Mouse (Mus musculus): ENCODE measurements around the gene Olfr1135. TPM values are rescaled to one million over a fixed set of nuclear protein-coding genes. Genes with fewer than 3 reads are reported as not detected.

Olfr1135 gene
- polyA plus RNA-seq (2021) = not detected

DNA sequence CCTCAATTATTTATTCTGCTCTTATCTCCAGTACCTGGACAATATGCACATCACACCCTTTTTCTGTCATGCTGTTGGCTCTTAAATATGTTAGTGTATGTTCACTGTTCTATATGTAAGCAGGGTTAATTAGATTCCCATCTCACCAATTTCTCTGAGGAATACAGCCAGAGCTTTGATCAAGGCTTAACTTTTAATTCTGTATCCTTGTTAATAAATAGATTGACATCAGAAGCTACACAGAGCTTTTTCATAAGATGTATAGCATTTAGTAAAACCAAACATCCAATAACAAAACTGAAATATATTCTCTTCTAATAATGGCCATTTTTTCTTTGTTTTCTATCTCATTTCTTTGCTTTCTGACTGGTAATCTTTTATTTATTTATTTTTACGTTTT is at the start of gene Olfr1135:
Olfr1135 (minus strand) TSS at position 101 of the 400 bp plus-strand sequence.
- H3K27me3 ChIP-seq = no peaks in the 10 kb centered on the region
- ATAC-seq (no peak), DNase-seq (ENCODE audit: low read depth, low spot score) (no peak)
- CTCF ChIA-PET = no interaction called here
- in situ Hi-C loops (cut with MboI; ENCODE audit: low pct_unique_long_range_greater_than_20kb) = no loop called here
- POLR2A ChIA-PET = no interaction called here
- no peak for TF ChIP-seq CTCF (IDR thresholded peaks at IDR 0.05)

DNA sequence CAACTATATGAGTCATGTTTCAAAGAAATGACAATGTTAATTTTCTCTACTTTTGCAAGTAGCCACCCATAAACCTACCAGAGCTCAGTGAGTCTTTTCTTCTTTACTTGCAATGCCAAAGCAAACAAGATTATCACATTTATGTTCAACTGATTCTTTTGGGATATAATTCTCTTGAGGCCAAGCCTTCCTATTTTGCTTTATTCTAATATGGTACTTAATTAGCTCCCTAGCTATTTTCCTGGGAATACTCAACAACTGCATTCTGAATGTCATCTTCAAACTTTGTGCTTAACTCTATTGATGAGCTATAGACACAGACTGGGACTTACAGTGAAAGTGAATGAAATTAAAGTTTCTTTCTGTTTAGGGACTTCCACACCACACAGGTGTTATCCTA is 39.6 kb upstream of the Olfr1135 start, which contains the start of gene Olfr1137:
Olfr1137 (minus strand) TSS at position 101 of the 400 bp plus-strand sequence.
- POLR2A ChIA-PET = no interaction called here
- CTCF ChIA-PET = no interaction called here
- DNase-seq (ENCODE audit: low read depth, low spot score) (no peak), ATAC-seq (no peak)
- TF ChIP-seq CTCF (IDR thresholded peaks at IDR 0.05) = no peak
- in situ Hi-C loops (cut with MboI; ENCODE audit: low pct_unique_long_range_greater_than_20kb) = no loop called here
- no peaks in the 10 kb centered on the region for H3K27me3 ChIP-seq

DNA sequence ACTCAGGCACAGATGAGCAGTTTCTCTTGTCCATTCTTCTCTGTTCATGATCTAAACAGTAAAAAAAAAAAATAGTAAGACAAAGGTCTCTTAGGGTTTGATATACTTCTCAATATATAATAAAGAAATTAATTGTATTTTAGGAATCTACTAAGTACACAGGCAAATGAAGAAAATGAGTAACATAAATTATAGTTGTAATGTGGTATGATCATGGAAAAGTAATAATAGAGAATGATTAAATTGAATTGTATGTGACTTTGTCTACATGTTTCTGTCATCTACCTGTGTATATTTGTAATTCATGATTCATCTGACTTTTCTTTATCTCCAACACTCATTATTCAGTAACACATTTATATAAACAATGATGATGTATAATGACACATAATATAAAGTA is 20.4 kb upstream of the Olfr1135 start, which contains the start of gene Olfr1136:
Olfr1136 (minus strand) TSS at position 101 of the 400 bp plus-strand sequence.
- no peaks in the 10 kb centered on the region for H3K27me3 ChIP-seq
- ChIA-PET POLR2A (no interaction called here), CTCF (no interaction called here)
- ATAC-seq (no peak), DNase-seq (ENCODE audit: low read depth, low spot score) (no peak)
- TF ChIP-seq CTCF (IDR thresholded peaks at IDR 0.05) = no peak
- in situ Hi-C loops (cut with MboI; ENCODE audit: low pct_unique_long_range_greater_than_20kb) = no loop called here

DNA sequence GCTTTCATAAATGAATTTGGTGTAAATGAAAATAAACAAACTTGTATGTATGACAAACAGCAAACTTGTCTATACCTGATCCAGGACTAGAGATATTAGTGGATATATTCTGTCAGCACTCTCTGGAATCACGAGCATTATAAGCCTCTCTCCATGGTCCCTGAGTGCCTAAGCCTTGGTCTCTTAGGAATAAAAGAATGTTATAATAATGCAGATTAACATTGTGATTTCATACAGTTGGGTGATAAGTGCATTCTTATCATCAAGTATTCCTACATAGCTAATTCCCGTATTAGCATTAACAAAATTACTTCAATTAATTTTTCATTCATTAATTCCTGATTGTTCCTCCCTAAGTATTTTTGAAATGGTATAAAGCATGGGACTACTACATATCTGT is 15.1 kb downstream of the Olfr1135 start, which contains the start of gene Olfr1134:
Olfr1134 (minus strand) TSS at position 101 of the 400 bp plus-strand sequence.
- in situ Hi-C loops (cut with MboI; ENCODE audit: low pct_unique_long_range_greater_than_20kb) = no loop called here
- DNase-seq (ENCODE audit: low read depth, low spot score) = no peak
- H3K27me3 ChIP-seq = no peaks in the 10 kb centered on the region
- ATAC-seq = no peak
- CTCF ChIA-PET = no interaction called here
- TF ChIP-seq CTCF (IDR thresholded peaks at IDR 0.05) = no peak
- POLR2A ChIA-PET = no interaction called here

DNA sequence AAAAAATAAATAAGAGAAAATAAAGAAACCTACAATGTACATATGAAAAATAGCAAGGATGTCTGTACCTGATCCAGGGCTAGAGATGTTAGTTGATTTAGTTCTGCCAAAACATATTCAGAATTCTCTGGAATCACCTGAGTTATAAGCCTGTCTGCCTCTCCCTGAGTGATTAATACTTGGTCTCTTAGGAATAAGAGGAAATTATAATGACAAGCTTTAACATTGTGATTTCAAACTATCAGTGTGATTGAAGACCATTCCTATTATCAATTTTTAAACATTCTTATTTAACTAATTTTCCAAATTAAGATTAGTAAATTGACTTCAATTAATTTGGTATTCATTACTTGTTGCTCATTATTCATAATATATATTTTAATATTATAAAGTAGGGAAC is 26.2 kb downstream of the Olfr1135 start, which contains the start of gene Olfr1133:
Olfr1133 (minus strand) TSS at position 101 of the 400 bp plus-strand sequence.
- CTCF ChIA-PET = no interaction called here
- H3K27me3 ChIP-seq = no peaks in the 10 kb centered on the region
- POLR2A ChIA-PET = no interaction called here
- DNase-seq (ENCODE audit: low read depth, low spot score) (no peak), ATAC-seq (no peak)
- TF ChIP-seq CTCF (IDR thresholded peaks at IDR 0.05) = no peak
- in situ Hi-C loops (cut with MboI; ENCODE audit: low pct_unique_long_range_greater_than_20kb) = no loop called here

DNA sequence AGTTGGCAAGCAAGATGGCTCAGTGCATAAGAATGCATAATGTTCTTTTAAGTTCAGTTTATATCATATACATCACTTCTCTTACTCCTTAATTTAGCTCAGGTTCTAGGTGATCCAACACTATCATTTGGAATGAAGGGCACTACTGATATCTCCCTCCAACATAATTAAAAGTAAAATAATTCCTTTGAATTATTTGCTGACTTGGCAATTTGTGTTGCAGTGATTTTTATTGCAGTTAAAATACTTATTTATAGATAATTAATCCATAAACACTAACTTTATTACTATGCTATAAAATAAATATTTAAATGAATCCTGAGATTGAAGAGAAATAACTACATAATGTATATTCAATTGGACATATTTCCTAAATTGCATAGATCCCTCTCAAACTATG is 31.0 kb downstream of the Olfr1135 start:
- CTCF ChIA-PET = no interaction called here

DNA sequence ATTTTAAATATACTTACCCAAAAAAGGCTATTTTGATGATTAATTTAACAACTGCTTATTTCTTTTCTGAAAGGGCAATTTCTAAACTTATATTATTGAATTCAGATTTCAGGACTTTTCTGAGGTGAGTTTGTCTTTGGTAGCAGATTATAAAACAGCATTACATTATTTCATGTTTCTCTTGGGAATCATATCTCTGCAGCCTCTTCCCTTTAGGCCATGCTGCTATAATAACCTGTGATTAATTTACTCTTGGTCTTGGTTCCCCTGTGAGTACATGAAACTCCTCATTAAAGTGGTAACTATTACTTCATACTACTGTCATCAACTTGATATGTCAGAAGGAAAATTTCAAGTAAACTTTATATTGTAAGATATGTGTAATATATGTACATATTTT is 36.0 kb downstream of the Olfr1135 start, which contains the start of gene Olfr1132:
Olfr1132 (minus strand) TSS at position 101 of the 400 bp plus-strand sequence.
- POLR2A ChIA-PET = no interaction called here
- TF ChIP-seq CTCF (IDR thresholded peaks at IDR 0.05) = no peak
- CTCF ChIA-PET = no interaction called here
- H3K27me3 ChIP-seq = no peaks in the 10 kb centered on the region
- no peak for ATAC-seq
- no peak for DNase-seq (ENCODE audit: low read depth, low spot score)
- in situ Hi-C loops (cut with MboI; ENCODE audit: low pct_unique_long_range_greater_than_20kb) = no loop called here

More for the DNA sequence above, 31.0 kb downstream of the Olfr1135 start:
- no peaks in the 10 kb centered on the region for H3K27me3 ChIP-seq
- no peak for ATAC-seq
- no peak for TF ChIP-seq CTCF (IDR thresholded peaks at IDR 0.05)
- DNase-seq (ENCODE audit: low read depth, low spot score) = no peak
- in situ Hi-C loops (cut with MboI; ENCODE audit: low pct_unique_long_range_greater_than_20kb) = no loop called here
- POLR2A ChIA-PET = no interaction called here

DNA sequence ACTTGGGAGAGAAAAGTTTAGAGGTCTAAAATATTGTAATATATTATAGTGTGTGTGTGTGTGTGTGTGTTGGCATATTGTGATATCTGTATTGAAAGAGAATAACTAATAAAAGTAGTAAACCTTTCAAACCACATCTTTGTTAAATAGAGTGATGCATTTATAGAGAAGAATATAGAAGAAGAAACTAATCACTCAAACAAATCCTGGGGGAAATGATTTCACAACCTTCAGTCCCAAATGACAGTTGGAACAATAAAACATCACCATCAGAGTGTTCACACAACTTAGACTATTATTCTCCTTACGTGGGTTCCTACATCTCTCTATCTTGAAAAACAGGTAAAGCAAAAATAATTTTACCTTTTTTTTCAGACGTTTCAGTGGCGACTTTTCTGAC is 46.7 kb downstream of the Olfr1135 start, which contains the start of gene Olfr1131:
Olfr1131 (plus strand) TSS at position 301 of the 400 bp plus-strand sequence.
- ATAC-seq (no peak), DNase-seq (ENCODE audit: low read depth, low spot score) (no peak)
- POLR2A ChIA-PET = no interaction called here
- no peak for TF ChIP-seq CTCF (IDR thresholded peaks at IDR 0.05)
- H3K27me3 ChIP-seq = no peaks in the 10 kb centered on the region
- CTCF ChIA-PET = no interaction called here
- in situ Hi-C loops (cut with MboI; ENCODE audit: low pct_unique_long_range_greater_than_20kb) = no loop called here

Other genes with a start within 250 kb of the Olfr1135 start
- gene Olfr1124, start 243.4 kb downstream of the Olfr1135 start, polyA plus RNA-seq (2021) = not detected
- gene Olfr1126, start 219.7 kb downstream of the Olfr1135 start, polyA plus RNA-seq (2021) = not detected
- gene Pramel7, start 176.6 kb downstream of the Olfr1135 start, polyA plus RNA-seq (2021) = not detected
- not detected for gene Pramel6, start 167.1 kb downstream of the Olfr1135 start, polyA plus RNA-seq (2021)
- not detected for gene Olfr153, start 141.9 kb downstream of the Olfr1135 start, polyA plus RNA-seq (2021)
- gene Olfr1128, start 128.1 kb downstream of the Olfr1135 start, polyA plus RNA-seq (2021) = not detected
- gene Olfr1129, start 99.8 kb downstream of the Olfr1135 start, polyA plus RNA-seq (2021) = not detected
- not detected for gene Olfr1130, start 67.5 kb downstream of the Olfr1135 start, polyA plus RNA-seq (2021)
- gene Olfr1131, start 46.6 kb downstream of the Olfr1135 start, polyA plus RNA-seq (2021) = not detected
- gene Olfr1132, start 36.1 kb downstream of the Olfr1135 start, polyA plus RNA-seq (2021) = not detected
- not detected for gene Olfr1133, start 26.3 kb downstream of the Olfr1135 start, polyA plus RNA-seq (2021)
- not detected for gene Olfr1134, start 15.2 kb downstream of the Olfr1135 start, polyA plus RNA-seq (2021)
- gene Olfr1136, start 20.3 kb upstream of the Olfr1135 start, polyA plus RNA-seq (2021) = not detected
- gene Olfr1137, start 39.5 kb upstream of the Olfr1135 start, polyA plus RNA-seq (2021) = not detected
- not detected for gene Olfr1138, start 66.3 kb upstream of the Olfr1135 start, polyA plus RNA-seq (2021)
- gene Olfr1140, start 70.1 kb upstream of the Olfr1135 start, polyA plus RNA-seq (2021) = not detected
- not detected for gene Olfr1141, start 80.3 kb upstream of the Olfr1135 start, polyA plus RNA-seq (2021)
- not detected for gene Olfr152, start 105.8 kb upstream of the Olfr1135 start, polyA plus RNA-seq (2021)
- not detected for gene Olfr1143, start 126.9 kb upstream of the Olfr1135 start, polyA plus RNA-seq (2021)
- not detected for gene Olfr1145, start 136.2 kb upstream of the Olfr1135 start, polyA plus RNA-seq (2021)
- not detected for gene Olfr1148, start 156.9 kb upstream of the Olfr1135 start, polyA plus RNA-seq (2021)
- not detected for gene Olfr1150-ps1, start 170.3 kb upstream of the Olfr1135 start, polyA plus RNA-seq (2021)
- gene Olfr1151, start 182.2 kb upstream of the Olfr1135 start, polyA plus RNA-seq (2021) = not detected
- 0.01 TPM for gene Olfr1152, start 192.8 kb upstream of the Olfr1135 start, polyA plus RNA-seq (2021)
- gene Olfr1153, start 221.3 kb upstream of the Olfr1135 start, polyA plus RNA-seq (2021) = not detected
- gene Olfr1154, start 231.5 kb upstream of the Olfr1135 start, polyA plus RNA-seq (2021) = not detected